Mouse (Mus musculus) C2C12 (cell line): ENCODE measurements at regions not wholly inside any gene's neighbourhood (a gene's known extent, or its start where the extent isn't known, plus 50 kb on each side); places are given as distances from the start of the nearest gene placed in this dataset.

Source experiments
- CEBPB ChIP-seq: IDR thresholded peaks from one replicate; pipeline ENCODE4 v1.6.1; 2011; ENCODE audit warnings: low read depth, mild to moderate bottlenecking, control low read depth, moderate library complexity
- CTCF ChIP-seq: IDR thresholded peaks from one replicate; pipeline ENCODE4 v1.5.1; 2011; ENCODE audit not compliant: control insufficient read depth, insufficient read depth, insufficient read length
- FOSL1 ChIP-seq: IDR thresholded peaks from one replicate; pipeline ENCODE4 v1.8.0; 2011; ENCODE audit warnings: mild to moderate bottlenecking, low read length; ENCODE audit not compliant: poor library complexity, insufficient read depth, severe bottlenecking
- MAX ChIP-seq: IDR thresholded peaks from one replicate; pipeline ENCODE4 v1.6.1; 2011; ENCODE audit warnings: mild to moderate bottlenecking, control low read depth
- MYOD1 ChIP-seq: IDR thresholded peaks from one replicate; pipeline ENCODE4 v1.6.1; 2011; ENCODE audit warnings: low read depth; ENCODE audit not compliant: control insufficient read depth, insufficient read length
- MYOG ChIP-seq: IDR thresholded peaks from one replicate; pipeline ENCODE4 v1.6.1; 2011; ENCODE audit not compliant: control insufficient read depth, insufficient read length; ENCODE audit errors: extremely low read depth
- USF1 ChIP-seq: IDR thresholded peaks from one replicate; pipeline ENCODE4 v1.6.1; 2011; ENCODE audit warnings: low read depth, mild to moderate bottlenecking, control low read depth, moderate library complexity

- TF ChIP-seq CTCF (no peak), CEBPB (no peak), USF1 (no peak), MYOD1 (no peak), MAX (no peak), MYOG (no peak), FOSL1 (no peak)
Measured at GRCm38 (mm10) chr14:24930251-24930650, 443.3 kb downstream of the Rps24 start.
